Mouse (Mus musculus): ENCODE measurements around the gene Mov10l1. TPM values are rescaled to one million over a fixed set of nuclear protein-coding genes. Genes with fewer than 3 reads are reported as not detected.

Mov10l1 gene
- total and polyA plus RNA-seq, 2 experiments from 2014 or later: 74.3 to 124 TPM

GRCm38 (mm10) chr15:89007781-89008180, 25.1 kb downstream of the Mov10l1 start:
- no peak overlapping the region for H3K4me2 ChIP-seq (ENCODE audit: low read depth, low read length)
- no peak for TF ChIP-seq CTCF (IDR thresholded peaks at IDR 0.05; ENCODE audit: low read depth)
- TF ChIP-seq EP300 (IDR thresholded peaks at IDR 0.05; ENCODE audit: low read depth): no peak
- H3K9ac ChIP-seq (replicated peaks; ENCODE audit: low read depth, low read length): no peak overlapping the region
- no peak overlapping the region for H3K27ac ChIP-seq (ENCODE audit: low read depth)
- H3K4me1 ChIP-seq (ENCODE audit: control insufficient read depth, insufficient read depth): no peaks in the 10 kb centered on the region
- H3K36me3 ChIP-seq (replicated peaks; ENCODE audit: control insufficient read depth, insufficient read depth, low read length): no peaks in the 10 kb centered on the region
- no peaks in the 10 kb centered on the region for H3K27me3 ChIP-seq (ENCODE audit: control insufficient read depth, insufficient read depth, low read length)
- H3K4me3 ChIP-seq (ENCODE audit: low read depth, low read length): no peak overlapping the region
- no peak for ATAC-seq (ENCODE audit: insufficient read depth, low read depth)
- DNase-seq (ENCODE audit: low spot score): no peak
- 67% methylated on average over 5 of the region's 5 CpGs for WGBS
- H3K9me3 ChIP-seq (replicated peaks; ENCODE audit: control insufficient read depth, low read length): no peaks in the 10 kb centered on the region

- Histone ChIP-seq H3K4me3 (ENCODE audit: low read depth, low read length) (no peak overlapping the region), H3K36me3 (replicated peaks; ENCODE audit: control insufficient read depth, insufficient read depth, low read length) (no peaks in the 10 kb centered on the region), H3K27me3 (ENCODE audit: control insufficient read depth, insufficient read depth, low read length) (no peaks in the 10 kb centered on the region), H3K27ac (ENCODE audit: low read depth) (no peak overlapping the region), H3K9me3 (replicated peaks; ENCODE audit: control insufficient read depth, low read length) (no peaks in the 10 kb centered on the region), H3K4me2 (ENCODE audit: low read depth, low read length) (no peak overlapping the region), H3K4me1 (ENCODE audit: control insufficient read depth, insufficient read depth) (peaks cover 9% of the 10 kb centered on the region), H3K9ac (replicated peaks; ENCODE audit: low read depth, low read length) (no peak overlapping the region)
- TF ChIP-seq EP300 (IDR thresholded peaks at IDR 0.05; ENCODE audit: low read depth): no peak
- no peak for TF ChIP-seq CTCF (IDR thresholded peaks at IDR 0.05; ENCODE audit: low read depth)
- DNase-seq (ENCODE audit: low spot score) (no peak), ATAC-seq (ENCODE audit: insufficient read depth, low read depth) (no peak)
- WGBS: 72% methylated on average over 3 of the region's 3 CpGs
Measured at GRCm38 (mm10) chr15:89016722-89017121, 34.0 kb downstream of the Mov10l1 start.

GRCm38 (mm10) chr15:89020085-89020484, 37.4 kb downstream of the Mov10l1 start:
- H3K9ac ChIP-seq (replicated peaks; ENCODE audit: low read depth, low read length): peak overlapping the region; percentile 45
- peaks cover 21% of the 10 kb centered on the region for H3K36me3 ChIP-seq (replicated peaks; ENCODE audit: control insufficient read depth, insufficient read depth, low read length)
- peak overlapping the region; percentile 36 for H3K4me3 ChIP-seq (ENCODE audit: low read depth, low read length)
- no peaks in the 10 kb centered on the region for H3K27me3 ChIP-seq (ENCODE audit: control insufficient read depth, insufficient read depth, low read length)
- DNase-seq (ENCODE audit: low spot score): peak; percentile 86
- H3K4me2 ChIP-seq (ENCODE audit: low read depth, low read length): peak overlapping the region; percentile 61
- no peaks in the 10 kb centered on the region for H3K9me3 ChIP-seq (replicated peaks; ENCODE audit: control insufficient read depth, low read length)
- H3K27ac ChIP-seq (ENCODE audit: low read depth): peak overlapping the region; percentile 90
- WGBS: 7% methylated on average over 7 of the region's 7 CpGs
- H3K4me1 ChIP-seq (ENCODE audit: control insufficient read depth, insufficient read depth): peaks cover 18% of the 10 kb centered on the region
- peak; percentile 94 for ATAC-seq (ENCODE audit: insufficient read depth, low read depth)
- TF ChIP-seq CTCF (IDR thresholded peaks at IDR 0.05; ENCODE audit: low read depth) (no peak), EP300 (IDR thresholded peaks at IDR 0.05; ENCODE audit: low read depth) (peak; percentile 97)

GRCm38 (mm10) chr15:89020492-89020891, 37.8 kb downstream of the Mov10l1 start:
- ATAC-seq (ENCODE audit: insufficient read depth, low read depth): peak; percentile 69
- Histone ChIP-seq H3K4me2 (ENCODE audit: low read depth, low read length) (peak overlapping the region; percentile 61), H3K4me3 (ENCODE audit: low read depth, low read length) (peak overlapping the region; percentile 36)

GRCm38 (mm10) chr15:89044381-89044780, 61.7 kb downstream of the Mov10l1 start:
- TF ChIP-seq EP300 (IDR thresholded peaks at IDR 0.05; ENCODE audit: low read depth): no peak
- no peak for TF ChIP-seq CTCF (IDR thresholded peaks at IDR 0.05; ENCODE audit: low read depth)
- WGBS: 80% methylated on average over 5 of the region's 5 CpGs

More at GRCm38 (mm10) chr15:89020492-89020891, 37.8 kb downstream of the Mov10l1 start:
- 30% methylated on average over 7 of the region's 7 CpGs for WGBS
- H3K9ac ChIP-seq (replicated peaks; ENCODE audit: low read depth, low read length): peak overlapping the region; percentile 45
- H3K36me3 ChIP-seq (replicated peaks; ENCODE audit: control insufficient read depth, insufficient read depth, low read length): peaks cover 25% of the 10 kb centered on the region
- H3K27ac ChIP-seq (ENCODE audit: low read depth): peak overlapping the region; percentile 90
- H3K4me1 ChIP-seq (ENCODE audit: control insufficient read depth, insufficient read depth): peaks cover 18% of the 10 kb centered on the region
- DNase-seq (ENCODE audit: low spot score): peak; percentile 18
- no peaks in the 10 kb centered on the region for H3K27me3 ChIP-seq (ENCODE audit: control insufficient read depth, insufficient read depth, low read length)
- TF ChIP-seq CTCF (IDR thresholded peaks at IDR 0.05; ENCODE audit: low read depth) (no peak), EP300 (IDR thresholded peaks at IDR 0.05; ENCODE audit: low read depth) (no peak)
- H3K9me3 ChIP-seq (replicated peaks; ENCODE audit: control insufficient read depth, low read length): no peaks in the 10 kb centered on the region

GRCm38 (mm10) chr15:89046356-89046755, 63.6 kb downstream of the Mov10l1 start:
- no peak for TF ChIP-seq EP300 (IDR thresholded peaks at IDR 0.05; ENCODE audit: low read depth)
- no peak for TF ChIP-seq CTCF (IDR thresholded peaks at IDR 0.05; ENCODE audit: low read depth)
- Histone ChIP-seq H3K4me1 (ENCODE audit: control insufficient read depth, insufficient read depth) (no peaks in the 10 kb centered on the region), H3K4me2 (ENCODE audit: low read depth, low read length) (no peak overlapping the region), H3K27ac (ENCODE audit: low read depth) (no peak overlapping the region), H3K36me3 (replicated peaks; ENCODE audit: control insufficient read depth, insufficient read depth, low read length) (peaks cover 17% of the 10 kb centered on the region), H3K9ac (replicated peaks; ENCODE audit: low read depth, low read length) (no peak overlapping the region), H3K9me3 (replicated peaks; ENCODE audit: control insufficient read depth, low read length) (peaks cover 7% of the 10 kb centered on the region; the same call in 1 of the 2 replicates), H3K27me3 (ENCODE audit: control insufficient read depth, insufficient read depth, low read length) (no peaks in the 10 kb centered on the region), H3K4me3 (ENCODE audit: low read depth, low read length) (no peak overlapping the region)
- 68% methylated on average over 4 of the region's 4 CpGs for WGBS
- DNase-seq (ENCODE audit: low spot score) (no peak), ATAC-seq (ENCODE audit: insufficient read depth, low read depth) (no peak)

More at GRCm38 (mm10) chr15:89044381-89044780, 61.7 kb downstream of the Mov10l1 start:
- Histone ChIP-seq H3K36me3 (replicated peaks; ENCODE audit: control insufficient read depth, insufficient read depth, low read length) (peaks cover 10% of the 10 kb centered on the region), H3K9ac (replicated peaks; ENCODE audit: low read depth, low read length) (no peak overlapping the region), H3K27me3 (ENCODE audit: control insufficient read depth, insufficient read depth, low read length) (no peaks in the 10 kb centered on the region), H3K4me2 (ENCODE audit: low read depth, low read length) (no peak overlapping the region), H3K4me1 (ENCODE audit: control insufficient read depth, insufficient read depth) (no peaks in the 10 kb centered on the region), H3K4me3 (ENCODE audit: low read depth, low read length) (no peak overlapping the region), H3K9me3 (replicated peaks; ENCODE audit: control insufficient read depth, low read length) (peaks cover 7% of the 10 kb centered on the region; the same call in 1 of the 2 replicates), H3K27ac (ENCODE audit: low read depth) (no peak overlapping the region)
- ATAC-seq (ENCODE audit: insufficient read depth, low read depth) (no peak), DNase-seq (ENCODE audit: low spot score) (no peak)

Data from heart, postnatal 0 days (tissue).